Mouse (Mus musculus) neural tube, embryonic 11.5 days (tissue): Measurements from ENCODE around the gene Gjc1. TPM values are rescaled to one million over a fixed set of nuclear protein-coding genes. Genes with fewer than 3 reads are reported as not detected.

ENCODE experiments used
- ATAC-seq: fragments of 200-750 bp; cut with Nextera tagmentation; 2 replicates; pipeline ENCODE4 v1.8.0; 2017; ENCODE audit warnings: moderate number of reproducible peaks, mild to moderate bottlenecking, moderate TSS enrichment, moderate library complexity; ENCODE audit not compliant: insufficient read depth, low FRiP score, low TSS enrichment
- DNase-seq: peaks from one replicate; pipeline ENCODE4 v3.0.0-alpha.2; 2015; ENCODE audit warnings: low spot score
- H3K27ac ChIP-seq: fragments of 300-500 bp; sonication (generic); 2 replicates; pipeline ENCODE4 v1.5.1; 2014; ENCODE audit warnings: low read depth, mild to moderate bottlenecking, low read length
- H3K27me3 ChIP-seq: fragments of 300-500 bp; sonication (generic); 2 replicates; pipeline ENCODE4 v1.6.1; 2014; ENCODE audit warnings: mild to moderate bottlenecking, low read length, mixed read lengths; ENCODE audit not compliant: control insufficient read depth, insufficient read depth
- H3K36me3 ChIP-seq: fragments of 300-500 bp; sonication (generic); 2 replicates; pipeline ENCODE4 v1.6.1; 2014; ENCODE audit warnings: mild to moderate bottlenecking, low read length, moderate library complexity, mixed read lengths; ENCODE audit not compliant: control insufficient read depth, insufficient read depth
- H3K4me1 ChIP-seq: fragments of 300-500 bp; sonication (generic); 2 replicates; pipeline ENCODE4 v1.6.1; 2014; ENCODE audit warnings: low read length, mixed read lengths; ENCODE audit not compliant: control insufficient read depth, insufficient read depth
- H3K4me2 ChIP-seq: fragments of 300-500 bp; sonication (generic); 2 replicates; pipeline ENCODE4 v1.6.1; 2014; ENCODE audit warnings: low read depth, mild to moderate bottlenecking, moderate library complexity
- H3K4me3 ChIP-seq: fragments of 300-500 bp; sonication (generic); 2 replicates; pipeline ENCODE4 v1.5.1; 2014; ENCODE audit warnings: low read depth, low read length
- H3K9ac ChIP-seq: fragments of 300-500 bp; sonication (generic); 2 replicates; pipeline ENCODE4 v1.6.1; 2014; ENCODE audit warnings: mild to moderate bottlenecking, low read length
- H3K9me3 ChIP-seq: fragments of 300-500 bp; sonication (generic); 2 replicates; pipeline ENCODE4 v1.6.1; 2016; ENCODE audit warnings: low read length; ENCODE audit not compliant: control insufficient read depth
- WGBS: fragments of 180-500 bp; shearing (Covaris S2); extraction: QIAGEN DNeasy Blood & Tissue Kit; methylation state at CpG from one replicate; pipeline ENCODE4 v1.1.7; 2014; 5-methylcytosine and 5-hydroxymethylcytosine counted together
- polyA plus RNA-seq: library from polyadenylated mRNA; unstranded; fragments of >200 nt; fragmentation: Nextera tagmentation; extraction: Ambion mirVana; gene quantifications from 2 replicates; pipeline ENCODE4 v1.2.1, GENCODE M21; 2014

The Gjc1 gene
- polyA plus RNA-seq, 1 experiment from 2014 or later: 78.5 TPM

- Histone ChIP-seq H3K9ac (no peak overlapping the region), H3K4me1 (peaks cover 6% of the 10 kb centered on the region; the same call in 1 of the 2 replicates), H3K27me3 (no peaks in the 10 kb centered on the region), H3K27ac (no peak overlapping the region), H3K36me3 (no peaks in the 10 kb centered on the region), H3K4me2 (no peak overlapping the region), H3K4me3 (no peak overlapping the region), H3K9me3 (no peaks in the 10 kb centered on the region)
- ATAC-seq (no peak), DNase-seq (no peak)
- WGBS: 82% methylated on average over 8 of the region's 8 CpGs
These were observed 40.3 kb downstream of the Gjc1 start for GRCm38 (mm10) chr11:102779081-102779638.

- Histone ChIP-seq H3K4me2 (no peak overlapping the region), H3K27ac (no peak overlapping the region), H3K9ac (no peak overlapping the region), H3K9me3 (no peaks in the 10 kb centered on the region), H3K27me3 (no peaks in the 10 kb centered on the region), H3K4me1 (peaks cover 6% of the 10 kb centered on the region; the same call in 1 of the 2 replicates), H3K36me3 (no peaks in the 10 kb centered on the region), H3K4me3 (no peak overlapping the region)
- DNase-seq (no peak), ATAC-seq (no peak)
- WGBS: 44% methylated on average over 5 of the region's 5 CpGs
These were observed 40.9 kb downstream of the Gjc1 start for GRCm38 (mm10) chr11:102778597-102778996.

- no peak overlapping the region for H3K27ac ChIP-seq
- peak overlapping the region; percentile 27 for H3K4me2 ChIP-seq
- H3K4me1 ChIP-seq: peaks cover 7% of the 10 kb centered on the region
- H3K27me3 ChIP-seq: no peaks in the 10 kb centered on the region
- ATAC-seq: no peak
- H3K36me3 ChIP-seq: no peaks in the 10 kb centered on the region
- no peak overlapping the region for H3K4me3 ChIP-seq
- 0 out of 2 replicates have a peak overlapping the region, but pooled peaks have one; percentile 23 for H3K9ac ChIP-seq
- DNase-seq: no peak
- 43% methylated on average over 14 of the region's 14 CpGs for WGBS
- no peaks in the 10 kb centered on the region for H3K9me3 ChIP-seq
These were observed 41.3 kb downstream of the Gjc1 start for GRCm38 (mm10) chr11:102778165-102778564.

GRCm38 (mm10) chr11:102777598-102777997, 41.9 kb downstream of the Gjc1 start:
- Histone ChIP-seq H3K4me2 (peak overlapping the region; percentile 27), H3K9ac (0 out of 2 replicates have a peak overlapping the region, but pooled peaks have one; percentile 23), H3K4me3 (no peak overlapping the region), H3K36me3 (no peaks in the 10 kb centered on the region), H3K4me1 (peaks cover 12% of the 10 kb centered on the region), H3K27ac (0 out of 2 replicates have a peak overlapping the region, but pooled peaks have one; percentile 6), H3K9me3 (no peaks in the 10 kb centered on the region), H3K27me3 (no peaks in the 10 kb centered on the region)
- DNase-seq (peak; percentile 76), ATAC-seq (no peak)
- 44% methylated on average over 21 of the region's 21 CpGs for WGBS

- H3K27ac ChIP-seq: peak overlapping the region; percentile 91
- peak overlapping the region; percentile 99 for H3K4me2 ChIP-seq
- H3K36me3 ChIP-seq: no peaks in the 10 kb centered on the region
- H3K4me3 ChIP-seq: peak overlapping the region; percentile 50
- peak; percentile 86 for DNase-seq
- peaks cover 35% of the 10 kb centered on the region for H3K4me1 ChIP-seq
- no peaks in the 10 kb centered on the region for H3K27me3 ChIP-seq
- no peaks in the 10 kb centered on the region for H3K9me3 ChIP-seq
- ATAC-seq: peak; percentile 79
- H3K9ac ChIP-seq: peak overlapping the region; percentile 86
- 3% methylated on average over 25 of the region's 25 CpGs for WGBS
These were observed 44.8 kb downstream of the Gjc1 start for GRCm38 (mm10) chr11:102774621-102775141.

- no peaks in the 10 kb centered on the region for H3K36me3 ChIP-seq
- H3K9me3 ChIP-seq: no peaks in the 10 kb centered on the region
- ATAC-seq: peak; percentile 67
- H3K27me3 ChIP-seq: no peaks in the 10 kb centered on the region
- H3K27ac ChIP-seq: peak overlapping the region; percentile 91
- H3K4me3 ChIP-seq: peak overlapping the region; percentile 50
- peak overlapping the region; percentile 86 for H3K9ac ChIP-seq
- H3K4me2 ChIP-seq: peak overlapping the region; percentile 99
- DNase-seq: peak; percentile 94
- WGBS: under 1% methylated on average over 45 of the region's 46 CpGs
- H3K4me1 ChIP-seq: peaks cover 35% of the 10 kb centered on the region
These were observed 45.5 kb downstream of the Gjc1 start for GRCm38 (mm10) chr11:102773713-102774611.

GRCm38 (mm10) chr11:102772771-102773700, 46.5 kb downstream of the Gjc1 start:
- WGBS: 69% methylated on average over 18 of the region's 18 CpGs
- no peaks in the 10 kb centered on the region for H3K27me3 ChIP-seq
- ATAC-seq (no peak), DNase-seq (no peak)
- H3K4me3 ChIP-seq: no peak overlapping the region
- no peaks in the 10 kb centered on the region for H3K9me3 ChIP-seq
- H3K36me3 ChIP-seq: no peaks in the 10 kb centered on the region
- peaks cover 35% of the 10 kb centered on the region for H3K4me1 ChIP-seq
- H3K4me2 ChIP-seq: no peak overlapping the region
- H3K27ac ChIP-seq: no peak overlapping the region
- no peak overlapping the region for H3K9ac ChIP-seq
